Mouse (Mus musculus): Measurements from ENCODE around the gene Wnt9a.
"Not testable (repeated sequence)": the region's sequence is repeated elsewhere in the genome, so short reads cannot be mapped to it uniquely, and the experiment has no call there.

The Wnt9a gene

GRCm38 (mm10) chr11:59335942-59336341 lies 29.2 kb downstream of the Wnt9a start:
- no peak for DNase-seq (ENCODE audit: low spot score)

GRCm38 (mm10) chr11:59336381-59336780 lies 29.7 kb downstream of the Wnt9a start:
- no peak for DNase-seq (ENCODE audit: low spot score)

- DNase-seq (ENCODE audit: low spot score) = no peak
Observed at GRCm38 (mm10) chr11:59337955-59338735, 31.4 kb downstream of the Wnt9a start.

GRCm38 (mm10) chr11:59338736-59339120 lies 32.0 kb downstream of the Wnt9a start:
- no peak for DNase-seq (ENCODE audit: low spot score)

GRCm38 (mm10) chr11:59342956-59343355 lies 36.2 kb downstream of the Wnt9a start:
- no peak for DNase-seq (ENCODE audit: low spot score)

- peak; percentile 79 for DNase-seq (ENCODE audit: low spot score)
Observed at GRCm38 (mm10) chr11:59346166-59346910, 39.6 kb downstream of the Wnt9a start.

GRCm38 (mm10) chr11:59350326-59350725 lies 43.6 kb downstream of the Wnt9a start:
- DNase-seq (ENCODE audit: low spot score) = no peak

GRCm38 (mm10) chr11:59354793-59355192 lies 48.1 kb downstream of the Wnt9a start:
- DNase-seq (ENCODE audit: low spot score) = no peak

GRCm38 (mm10) chr11:59356874-59357289 lies 50.2 kb downstream of the Wnt9a start:
- peak; percentile 28 for DNase-seq (ENCODE audit: low spot score)

- no peak for DNase-seq (ENCODE audit: low spot score)
Observed at GRCm38 (mm10) chr11:59361291-59361690, 54.6 kb downstream of the Wnt9a start.

GRCm38 (mm10) chr11:59364007-59364406 lies 57.3 kb downstream of the Wnt9a start:
- no peak for DNase-seq (ENCODE audit: low spot score)

GRCm38 (mm10) chr11:59364417-59364816 lies 57.7 kb downstream of the Wnt9a start:
- DNase-seq (ENCODE audit: low spot score) = peak; percentile 44

GRCm38 (mm10) chr11:59366031-59366430 lies 59.3 kb downstream of the Wnt9a start:
- no peak for DNase-seq (ENCODE audit: low spot score)

GRCm38 (mm10) chr11:59366633-59367032 lies 59.9 kb downstream of the Wnt9a start:
- DNase-seq (ENCODE audit: low spot score) = no peak

- DNase-seq (ENCODE audit: low spot score) = not testable (repeated sequence)
Observed at GRCm38 (mm10) chr11:59367955-59368354, 61.2 kb downstream of the Wnt9a start.

GRCm38 (mm10) chr11:59369848-59370247 lies 63.1 kb downstream of the Wnt9a start:
- no peak for DNase-seq (ENCODE audit: low spot score)

GRCm38 (mm10) chr11:59375475-59375874 lies 68.7 kb downstream of the Wnt9a start, which contains the start of gene Prss38:
Prss38 (minus strand) TSS chr11:59375657.
- no peak for DNase-seq (ENCODE audit: low spot score)

- DNase-seq (ENCODE audit: low spot score) = no peak
Observed at GRCm38 (mm10) chr11:59377999-59378398, 71.3 kb downstream of the Wnt9a start.

- DNase-seq (ENCODE audit: low spot score) = no peak
Observed at GRCm38 (mm10) chr11:59379547-59379946, 72.8 kb downstream of the Wnt9a start.
